Mouse (Mus musculus): ENCODE measurements at regions not wholly inside any gene's neighbourhood (a gene's known extent, or its start where the extent isn't known, plus 50 kb on each side); places are given as distances from the start of the nearest gene placed in this dataset.

DNA sequence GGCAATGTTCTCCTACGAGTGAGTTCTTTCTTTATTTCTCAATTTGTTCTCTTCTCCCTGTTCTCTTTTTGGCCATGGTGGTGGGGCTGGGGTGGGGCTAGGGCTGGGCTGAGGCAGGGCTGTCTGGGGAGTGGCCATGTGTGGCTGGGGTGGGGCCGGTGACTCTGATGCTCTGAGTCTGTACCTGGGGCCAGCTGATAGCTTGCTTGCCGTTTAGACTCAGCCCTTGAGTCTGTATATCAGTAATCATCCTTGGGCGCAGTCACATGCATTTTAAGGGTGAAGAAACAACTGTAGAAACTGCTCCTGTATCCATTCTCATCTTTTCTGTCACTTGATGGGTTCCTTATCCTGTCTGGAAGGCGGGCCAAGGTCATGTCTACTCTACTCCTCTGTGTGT, 256.1 kb downstream of the 1810013L24Rik start:
- TF ChIP-seq CTCF (IDR thresholded peaks at IDR 0.05; ENCODE audit: low read depth), result no peak
- peak; percentile 65 for TF ChIP-seq EP300 (IDR thresholded peaks at IDR 0.05; ENCODE audit: low read depth)

Measured in liver, embryonic 14.5 days (tissue).